Comparison of ENCODE assay signal across 26 mouse cellular contexts in the genomic region with DNA sequence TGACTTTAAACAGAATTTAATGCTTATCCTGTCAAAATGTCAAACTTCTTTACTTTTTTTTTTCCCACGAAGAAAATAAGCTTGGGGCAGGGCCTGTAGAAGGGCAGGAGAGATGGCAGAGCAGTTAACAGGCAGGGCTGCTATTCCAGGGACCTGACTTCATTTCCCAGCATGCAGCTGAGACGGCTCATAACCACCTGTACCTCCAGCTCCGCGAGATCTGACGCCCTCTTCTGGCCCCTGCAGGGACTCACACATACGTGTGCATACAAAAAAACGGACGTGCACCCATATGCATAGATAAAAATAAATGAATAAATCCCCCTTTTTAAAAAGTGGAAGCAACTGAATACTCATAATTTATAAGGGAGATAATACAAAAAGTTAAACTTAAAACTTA. TPM values are rescaled to one million over a fixed set of nuclear protein-coding genes. Genes with fewer than 3 reads are reported as not detected.
"Had no signal": no experiment of that assay in that cellular context is flagged by ENCODE, and none has a peak within 500 bp of the region (broad histone marks: within the 10 kb centered on the region; RNA-seq: fewer than 3 reads in every experiment).

No protein-coding gene starts in this region.

- H3K27me3 ChIP-seq: heart, embryonic 13.5 days; heart, embryonic 15.5 days; hindbrain, embryonic 13.5 days; hindbrain, embryonic 15.5 days; kidney, embryonic 15.5 days; limb, embryonic 13.5 days; limb, embryonic 15.5 days; liver, embryonic 12.5 days had no signal

- H3K36me3 ChIP-seq: heart, embryonic 13.5 days; heart, embryonic 15.5 days; hindbrain, embryonic 13.5 days; hindbrain, embryonic 15.5 days; limb, embryonic 15.5 days; liver, embryonic 12.5 days had no signal

- H3K4me3 ChIP-seq: heart, embryonic 13.5 days; heart, embryonic 15.5 days; hindbrain, embryonic 13.5 days; hindbrain, embryonic 15.5 days; kidney, embryonic 15.5 days; limb, embryonic 13.5 days; limb, embryonic 15.5 days; liver, embryonic 12.5 days had no signal

- H3K9ac ChIP-seq: heart, embryonic 13.5 days; heart, embryonic 15.5 days; hindbrain, embryonic 13.5 days; hindbrain, embryonic 15.5 days; kidney, embryonic 15.5 days; limb, embryonic 13.5 days; limb, embryonic 15.5 days; liver, embryonic 12.5 days; liver, embryonic 14.5 days had no signal

- DNase-seq: gastrocnemius, postnatal 14 days; gastrocnemius, postnatal 36 days; heart, adult 18-20 months; heart, postnatal 14 days; heart, postnatal 36 days; kidney, adult 11 months; kidney, adult 2 months; kidney, adult 9 months; kidney, postnatal 14 days; kidney, postnatal 36 days; layer of hippocampus, adult 9-11 months; layer of hippocampus, postnatal 36 days; left cerebral cortex, postnatal 4 days had no signal

- H3K4me1 ChIP-seq: liver, embryonic 12.5 days had no signal

- H3K9me3 ChIP-seq: heart, embryonic 13.5 days; heart, embryonic 15.5 days; hindbrain, embryonic 13.5 days; hindbrain, embryonic 15.5 days; limb, embryonic 15.5 days; liver, embryonic 12.5 days had no signal

- H3K4me2 ChIP-seq: heart, embryonic 11.5 days; heart, embryonic 13.5 days; heart, embryonic 15.5 days; hindbrain, embryonic 13.5 days; hindbrain, embryonic 15.5 days; kidney, embryonic 15.5 days; limb, embryonic 13.5 days; limb, embryonic 15.5 days; liver, embryonic 12.5 days had no signal

- H3K27ac ChIP-seq: heart, embryonic 13.5 days; heart, embryonic 15.5 days; hindbrain, embryonic 13.5 days; hindbrain, embryonic 15.5 days; kidney, embryonic 15.5 days; kidney, postnatal 0 days; limb, embryonic 13.5 days; limb, embryonic 15.5 days; liver, embryonic 12.5 days; liver, embryonic 14.5 days had no signal

- ATAC-seq: intestine, embryonic 16.5 days; liver, embryonic 12.5 days had no signal

RNA-seq across cellular contexts. Expression of a gene that starts 16.2 kb away (rescaled TPM):
- total RNA-seq: hematopoietic stem cell, adult 5-6 weeks had no signal
